ENCODE assay signal across 9 mouse cellular contexts in the genomic region with DNA sequence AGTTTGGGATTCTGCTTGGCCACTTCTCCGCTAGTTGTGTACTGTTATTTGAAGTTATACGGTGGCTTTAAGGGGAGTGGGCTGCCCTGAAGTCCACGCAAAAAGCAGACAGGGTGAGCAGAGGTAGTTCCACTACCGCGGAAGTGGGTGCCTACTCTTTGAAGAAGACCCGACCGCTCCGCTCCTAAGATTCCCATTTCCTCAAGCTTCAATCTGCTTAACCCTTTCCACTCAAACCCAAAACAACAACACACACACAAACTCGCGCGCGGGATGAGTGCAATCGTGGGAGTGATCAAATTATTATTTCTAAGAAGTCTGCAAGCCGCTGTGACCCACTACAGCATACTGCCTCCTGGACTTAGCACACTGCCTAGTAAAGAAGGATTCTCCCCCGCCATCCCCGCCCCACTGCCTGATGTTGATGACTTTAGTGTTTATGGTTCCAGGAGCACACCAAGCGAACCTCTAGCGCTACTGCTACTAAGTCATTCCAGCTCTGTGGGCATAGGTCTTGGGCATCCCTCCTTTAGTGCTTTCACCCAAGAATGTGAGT. TPM values are rescaled to one million over a fixed set of nuclear protein-coding genes. Genes with fewer than 3 reads are reported as not detected.
DNase-seq lines count a peak whose midpoint lies in the region; ATAC-seq and TF ChIP-seq lines count a peak whose summit lies in the region.
"Had no signal": no experiment of that assay in that cellular context is flagged by ENCODE, and none has a peak within 500 bp of the region (broad histone marks: within the 10 kb centered on the region; RNA-seq: fewer than 3 reads in every experiment).

No protein-coding gene starts in this region.

- H3K9me3 ChIP-seq in limb, embryonic 13.5 days: no peaks in the 10 kb centered on the region
- H3K9me3 ChIP-seq in stomach, postnatal 0 days (ENCODE audit: control insufficient read depth, low read length): no peaks in the 10 kb centered on the region

- H3K4me2 ChIP-seq in limb, embryonic 13.5 days (replicated peaks): peak overlapping the region; percentile 99
- H3K4me2 ChIP-seq in stomach, postnatal 0 days (replicated peaks; ENCODE audit: low read depth): peak overlapping the region; percentile 95

- H3K4me3 ChIP-seq in limb, embryonic 13.5 days: peak overlapping the region; percentile 68
- H3K4me3 ChIP-seq in stomach, postnatal 0 days (ENCODE audit: low read depth, low read length): peak overlapping the region; percentile 54
- H3K4me3 ChIP-seq: erythroblast, embryonic 14.5 days had no signal

- intact Hi-C loops in gastrocnemius, postnatal 14 days (cut with DNase I; ENCODE audit: low total_unique reads): no loop called here

- peak; percentile 6 to 13 for DNase-seq in frontal cortex, postnatal 36 days (ENCODE audit: low spot score in 2 of 2)
- DNase-seq in frontal cortex, postnatal 10 days (ENCODE audit: low spot score in 2 of 2): no peak
- DNase-seq in right cerebral cortex, adult 2 months (ENCODE audit: low spot score in 2 of 2): peak; percentile 17 to 22
- no peak for DNase-seq in right cerebral cortex, postnatal 36 days (ENCODE audit: low spot score in 2 of 2)
- no peak for DNase-seq in stomach, postnatal 0 days (ENCODE audit: low spot score)
- DNase-seq in gastrocnemius, postnatal 14 days: no peak
- DNase-seq in layer of hippocampus, adult 9-10 months (ENCODE audit: low spot score): no peak

- TF ChIP-seq CTCF in stomach, postnatal 0 days (IDR thresholded peaks at IDR 0.05; ENCODE audit: low read depth): no peak

- TF ChIP-seq EP300 in stomach, postnatal 0 days (optimal IDR thresholded peaks at IDR 0.05): no peak

- H3K36me3 ChIP-seq in limb, embryonic 13.5 days: no peaks in the 10 kb centered on the region
- H3K36me3 ChIP-seq in stomach, postnatal 0 days (ENCODE audit: control insufficient read depth, insufficient read depth, low read length): no peaks in the 10 kb centered on the region

- 0% methylated on average over 18 of the region's 18 CpGs for WGBS in limb, embryonic 13.5 days
- 3% methylated on average over 18 of the region's 18 CpGs for WGBS in stomach, postnatal 0 days

- H3K4me1 ChIP-seq in limb, embryonic 13.5 days: peaks cover 18% of the 10 kb centered on the region
- 0 out of 2 replicates have a peak, but pooled peaks cover 5% of the 10 kb centered on the region for H3K4me1 ChIP-seq in stomach, postnatal 0 days (replicated peaks; ENCODE audit: control insufficient read depth, insufficient read depth)

- H3K27me3 ChIP-seq in limb, embryonic 13.5 days: peaks cover 60% of the 10 kb centered on the region
- H3K27me3 ChIP-seq in stomach, postnatal 0 days (ENCODE audit: control insufficient read depth, insufficient read depth, low read length): no peaks in the 10 kb centered on the region; the same call in 1 of the 2 replicates

- no peak for ATAC-seq in limb, embryonic 13.5 days (ENCODE audit: low FRiP score, low read depth)
- ATAC-seq in stomach, postnatal 0 days (ENCODE audit: low FRiP score, low TSS enrichment): no peak

- H3K9ac ChIP-seq in limb, embryonic 13.5 days: peak overlapping the region; percentile 32; the same call in 1 of the 2 replicates
- no peak overlapping the region for H3K9ac ChIP-seq in stomach, postnatal 0 days (ENCODE audit: low read length)

- H3K27ac ChIP-seq in limb, embryonic 13.5 days: no peak overlapping the region
- no peak overlapping the region for H3K27ac ChIP-seq in stomach, postnatal 0 days (replicated peaks)

RNA-seq across cellular contexts. Expression of a gene that starts 1.5 kb away (rescaled TPM):
- 1.3 and 1.5 TPM in 2 replicates for polyA plus RNA-seq in limb, embryonic 13.5 days (2015; fragmentation: Nextera tagmentation; extraction: Ambion mirVana)
- 1.0 and 1.1 TPM in 2 replicates for polyA plus RNA-seq in stomach, postnatal 0 days (2015; fragmentation: Nextera tagmentation; extraction: Ambion mirVana)
- total RNA-seq in gastrocnemius, postnatal 14 days (2021): under 1 TPM; 0.40 to 0.47 TPM

Comparison
In these comparisons a context has a peak if more than half of its experiments do, and no peak if none do; other contexts are left out.
1. DNase-seq: peak in frontal cortex, postnatal 36 days (2 of 2) and right cerebral cortex, adult 2 months (2 of 2); none in frontal cortex, postnatal 10 days (0 of 2), right cerebral cortex, postnatal 36 days (0 of 2), stomach, postnatal 0 days (single experiment), gastrocnemius, postnatal 14 days (single experiment) and layer of hippocampus, adult 9-10 months (single experiment).